Mouse (Mus musculus): ENCODE results near the gene Kcnj6.

Kcnj6 gene

DNA sequence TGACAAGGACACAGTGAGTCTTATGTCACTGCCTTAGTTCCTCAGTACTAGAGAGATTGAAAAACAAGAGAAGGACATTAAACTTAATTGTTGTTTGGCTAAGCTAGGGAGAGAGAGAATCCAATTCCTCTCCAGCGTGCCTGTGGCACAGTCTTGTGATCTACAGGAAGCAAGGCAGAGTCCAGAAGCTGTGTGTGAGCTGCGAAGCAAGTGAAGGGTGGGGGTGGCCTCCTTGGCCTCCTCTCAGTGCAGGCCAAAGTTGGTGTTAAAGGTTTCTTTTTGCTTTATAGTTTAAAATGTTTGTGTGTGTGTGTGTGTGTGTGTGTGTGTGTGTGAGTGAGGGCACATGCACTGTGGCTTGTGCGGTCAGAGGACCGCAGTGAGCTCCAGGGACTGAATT lies 295.5 kb downstream of the Kcnj6 start:
- no peak for DNase-seq

DNA sequence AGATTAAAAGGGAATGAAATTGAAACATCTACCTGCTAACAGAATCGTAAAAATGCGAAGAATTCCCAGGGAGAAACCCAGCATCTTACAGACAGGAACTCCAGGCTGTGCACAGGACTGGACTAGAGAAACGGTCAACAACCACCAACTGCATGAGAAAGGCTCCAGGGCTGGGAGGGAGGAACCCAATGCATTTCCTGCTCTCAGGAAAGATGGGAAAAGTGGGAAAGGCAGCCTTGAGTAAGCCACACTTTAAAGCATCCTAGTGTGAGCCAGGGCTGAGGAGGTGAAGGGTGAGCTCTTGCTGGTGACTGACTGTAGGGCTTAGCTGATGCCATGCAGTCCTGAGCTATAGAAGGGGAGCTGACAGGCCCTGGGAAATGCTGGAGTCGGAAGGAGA lies 296.4 kb downstream of the Kcnj6 start:
- no peak for DNase-seq
